Mouse (Mus musculus): ENCODE measurements around the gene Copg1.

Copg1 gene

GRCm38 (mm10) chr6:87887594-87888233, at the start of gene Copg1:
Gene Copg1 (plus strand): TSS chr6:87887814.
- DNase-seq (ENCODE audit: low read depth, low spot score): peak; percentile 100

- DNase-seq (ENCODE audit: low read depth, low spot score): peak; percentile 98
Observed at GRCm38 (mm10) chr6:87838551-87839197, 48.9 kb upstream of the Copg1 start, which contains the start of gene Isy1. Gene Isy1 (minus strand): TSS chr6:87838798.

- DNase-seq (ENCODE audit: low read depth, low spot score): no peak
Observed at GRCm38 (mm10) chr6:87839797-87840341, 47.7 kb upstream of the Copg1 start.

GRCm38 (mm10) chr6:87841635-87842034, 46.0 kb upstream of the Copg1 start:
- DNase-seq (ENCODE audit: low read depth, low spot score): no peak

- DNase-seq (ENCODE audit: low read depth, low spot score): no peak
Observed at GRCm38 (mm10) chr6:87842254-87842653, 45.4 kb upstream of the Copg1 start.

- no peak for DNase-seq (ENCODE audit: low read depth, low spot score)
Observed at GRCm38 (mm10) chr6:87845031-87845695, 42.5 kb upstream of the Copg1 start.

GRCm38 (mm10) chr6:87846813-87847212, 40.8 kb upstream of the Copg1 start:
- DNase-seq (ENCODE audit: low read depth, low spot score): no peak

GRCm38 (mm10) chr6:87849780-87850154, 37.8 kb upstream of the Copg1 start:
- peak; percentile 69 for DNase-seq (ENCODE audit: low read depth, low spot score)

- DNase-seq (ENCODE audit: low read depth, low spot score): peak; percentile 31
Observed at GRCm38 (mm10) chr6:87850155-87850899, 37.3 kb upstream of the Copg1 start.

GRCm38 (mm10) chr6:87850900-87851614, 36.6 kb upstream of the Copg1 start, which contains the start of gene Cnbp:
Gene Cnbp (minus strand): TSS chr6:87851106.
- DNase-seq (ENCODE audit: low read depth, low spot score): peak; percentile 98

GRCm38 (mm10) chr6:87851871-87852270, 35.7 kb upstream of the Copg1 start:
- no peak for DNase-seq (ENCODE audit: low read depth, low spot score)

GRCm38 (mm10) chr6:87853446-87853845, 34.2 kb upstream of the Copg1 start:
- no peak for DNase-seq (ENCODE audit: low read depth, low spot score)

- no peak for DNase-seq (ENCODE audit: low read depth, low spot score)
Observed at GRCm38 (mm10) chr6:87857071-87857470, 30.5 kb upstream of the Copg1 start.

GRCm38 (mm10) chr6:87866211-87866610, 21.4 kb upstream of the Copg1 start:
- DNase-seq (ENCODE audit: low read depth, low spot score): no peak

GRCm38 (mm10) chr6:87867256-87867655, 20.4 kb upstream of the Copg1 start:
- no peak for DNase-seq (ENCODE audit: low read depth, low spot score)

- no peak for DNase-seq (ENCODE audit: low read depth, low spot score)
Observed at GRCm38 (mm10) chr6:87868871-87869506, 18.6 kb upstream of the Copg1 start.

- DNase-seq (ENCODE audit: low read depth, low spot score): no peak
Observed at GRCm38 (mm10) chr6:87870440-87870839, 17.2 kb upstream of the Copg1 start.

- DNase-seq (ENCODE audit: low read depth, low spot score): no peak
Observed at GRCm38 (mm10) chr6:87871240-87871639, 16.4 kb upstream of the Copg1 start.

GRCm38 (mm10) chr6:87873104-87873503, 14.5 kb upstream of the Copg1 start:
- DNase-seq (ENCODE audit: low read depth, low spot score): no peak

GRCm38 (mm10) chr6:87873963-87874362, 13.7 kb upstream of the Copg1 start:
- no peak for DNase-seq (ENCODE audit: low read depth, low spot score)

- DNase-seq (ENCODE audit: low read depth, low spot score): no peak
Observed at GRCm38 (mm10) chr6:87875083-87875482, 12.5 kb upstream of the Copg1 start.

Measured in mesoderm, embryonic 11.5 days (tissue).